Mouse (Mus musculus): ENCODE measurements around the gene Hspa8. TPM values are rescaled to one million over a fixed set of nuclear protein-coding genes. Genes with fewer than 3 reads are reported as not detected.
A peak's percentile ranks its signal among the peaks of the same experiment; 100 is the strongest.

Gene Hspa8
- polyA plus RNA-seq, 1 experiment from 2014 or later: 2,119 TPM

DNA sequence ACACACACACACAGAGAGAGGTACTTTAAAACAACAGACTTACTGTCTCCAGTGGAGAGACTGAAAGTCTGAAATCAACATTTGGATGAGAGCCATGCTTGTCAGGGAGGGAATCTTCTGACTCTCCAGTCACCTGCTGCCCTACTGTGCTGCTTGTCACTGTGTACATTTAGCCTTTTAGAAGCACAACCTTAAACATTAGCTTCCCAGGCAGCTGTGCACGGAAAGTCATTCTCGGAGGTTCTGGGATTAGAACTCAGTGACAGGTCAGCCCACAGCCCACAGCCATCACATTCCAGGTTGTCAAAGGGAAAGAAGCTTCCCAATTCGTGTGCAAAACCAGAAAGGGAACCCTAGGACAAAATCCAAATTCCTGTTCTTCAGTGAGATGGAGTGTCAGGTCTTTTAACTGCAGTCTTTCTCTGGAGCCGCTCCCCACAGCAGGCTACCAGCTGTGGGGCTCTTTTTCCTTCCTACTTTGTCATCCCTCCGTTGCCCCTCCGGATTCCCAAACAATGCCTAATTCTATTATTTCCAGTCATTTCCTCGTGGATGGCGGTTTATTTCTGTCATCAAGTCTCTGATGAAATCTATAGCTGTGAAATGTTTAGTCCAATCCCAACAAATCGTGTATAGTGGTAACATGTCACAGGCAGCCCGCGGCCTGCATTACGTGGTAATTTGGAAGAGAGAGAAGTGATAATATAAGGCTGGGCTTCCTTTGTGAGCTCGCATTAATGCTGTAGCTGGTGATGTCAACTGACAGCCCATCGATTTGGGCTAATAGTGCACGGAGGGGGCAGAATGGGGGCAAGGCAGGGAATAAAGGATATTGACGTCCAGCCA lies 7.5 kb downstream of the Hspa8 start:
- ATAC-seq (ENCODE audit: insufficient number of reproducible peaks, insufficient read depth, low FRiP score, low read depth): no peak
- 0 out of 2 replicates have a peak, but pooled peaks cover 10% of the 10 kb centered on the region for H3K4me1 ChIP-seq (ENCODE audit: control insufficient read depth, insufficient read depth, low read length)
- peak overlapping the region; percentile 3; the same call in 1 of the 2 replicates for H3K27ac ChIP-seq (ENCODE audit: low read length)
- 24% methylated on average over 16 of the region's 16 CpGs for WGBS
- no peak overlapping the region for H3K9ac ChIP-seq (replicated peaks; ENCODE audit: low read depth, low read length)
- no peak overlapping the region for H3K4me3 ChIP-seq (ENCODE audit: low read depth, low read length)
- H3K9me3 ChIP-seq (ENCODE audit: control insufficient read depth, low read depth, low read length): no peaks in the 10 kb centered on the region
- H3K4me2 ChIP-seq (replicated peaks; ENCODE audit: low read depth, low read length): no peak overlapping the region
- peaks cover 33% of the 10 kb centered on the region for H3K36me3 ChIP-seq (ENCODE audit: control insufficient read depth, insufficient read depth, low read length)
- H3K27me3 ChIP-seq (ENCODE audit: control insufficient read depth, insufficient read depth, low read length): no peaks in the 10 kb centered on the region

DNA sequence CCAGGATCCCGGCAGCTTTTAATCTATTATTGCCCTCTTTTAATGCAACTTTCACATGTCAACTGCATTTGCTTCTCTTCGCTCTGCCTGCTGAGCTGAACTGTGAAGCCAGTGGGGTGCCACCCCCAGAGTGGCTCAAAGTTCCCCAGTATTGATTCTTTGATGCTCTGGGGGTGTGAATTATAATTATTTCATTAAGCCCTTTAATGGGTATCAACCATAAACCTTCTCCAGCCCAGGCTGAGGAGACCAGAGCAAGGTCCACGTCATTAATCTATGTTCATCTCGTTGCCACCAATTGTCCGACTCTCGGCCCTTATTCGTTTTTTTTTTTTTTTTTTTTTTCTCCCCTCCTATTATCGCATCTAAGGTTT lies 8.1 kb downstream of the Hspa8 start:
- H3K4me2 ChIP-seq (replicated peaks; ENCODE audit: low read depth, low read length): no peak overlapping the region
- no peak overlapping the region for H3K4me3 ChIP-seq (ENCODE audit: low read depth, low read length)
- H3K4me1 ChIP-seq (ENCODE audit: control insufficient read depth, insufficient read depth, low read length): 0 out of 2 replicates have a peak, but pooled peaks cover 7% of the 10 kb centered on the region
- no peaks in the 10 kb centered on the region for H3K9me3 ChIP-seq (ENCODE audit: control insufficient read depth, low read depth, low read length)
- H3K27me3 ChIP-seq (ENCODE audit: control insufficient read depth, insufficient read depth, low read length): no peaks in the 10 kb centered on the region
- no peak overlapping the region for H3K27ac ChIP-seq (ENCODE audit: low read length)
- no peak for ATAC-seq (ENCODE audit: insufficient number of reproducible peaks, insufficient read depth, low FRiP score, low read depth)
- peaks cover 27% of the 10 kb centered on the region for H3K36me3 ChIP-seq (ENCODE audit: control insufficient read depth, insufficient read depth, low read length)
- 45% methylated on average over 8 of the region's 8 CpGs for WGBS
- H3K9ac ChIP-seq (replicated peaks; ENCODE audit: low read depth, low read length): no peak overlapping the region

DNA sequence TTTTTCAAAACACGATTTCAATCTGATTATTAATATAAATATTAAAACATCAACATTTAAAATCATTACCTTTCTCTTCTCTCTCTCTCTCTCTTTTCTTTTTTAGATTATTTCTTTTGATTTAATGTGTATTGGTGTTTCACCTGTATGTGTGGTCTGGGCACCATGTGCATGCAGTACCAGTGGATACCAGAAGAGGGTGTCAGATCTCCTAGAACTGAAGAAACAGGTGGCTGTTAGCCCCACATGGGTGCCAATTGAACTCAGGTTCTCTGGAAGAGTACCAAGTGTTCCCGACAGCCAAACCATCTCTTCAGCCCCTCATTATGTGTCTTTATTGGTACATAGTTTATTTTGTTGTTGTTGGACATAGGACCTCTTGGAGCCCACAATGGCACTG lies 11.1 kb downstream of the Hspa8 start:
- Histone ChIP-seq H3K4me2 (replicated peaks; ENCODE audit: low read depth, low read length) (no peak overlapping the region), H3K27ac (ENCODE audit: low read length) (no peak overlapping the region), H3K36me3 (ENCODE audit: control insufficient read depth, insufficient read depth, low read length) (peaks cover 1% of the 10 kb centered on the region; the same call in 1 of the 2 replicates), H3K9me3 (ENCODE audit: control insufficient read depth, low read depth, low read length) (no peaks in the 10 kb centered on the region), H3K4me1 (ENCODE audit: control insufficient read depth, insufficient read depth, low read length) (no peaks in the 10 kb centered on the region), H3K4me3 (ENCODE audit: low read depth, low read length) (no peak overlapping the region), H3K9ac (replicated peaks; ENCODE audit: low read depth, low read length) (no peak overlapping the region), H3K27me3 (ENCODE audit: control insufficient read depth, insufficient read depth, low read length) (no peaks in the 10 kb centered on the region)
- no peak for ATAC-seq (ENCODE audit: insufficient number of reproducible peaks, insufficient read depth, low FRiP score, low read depth)
- 55% methylated on average over 2 of the region's 2 CpGs for WGBS

DNA sequence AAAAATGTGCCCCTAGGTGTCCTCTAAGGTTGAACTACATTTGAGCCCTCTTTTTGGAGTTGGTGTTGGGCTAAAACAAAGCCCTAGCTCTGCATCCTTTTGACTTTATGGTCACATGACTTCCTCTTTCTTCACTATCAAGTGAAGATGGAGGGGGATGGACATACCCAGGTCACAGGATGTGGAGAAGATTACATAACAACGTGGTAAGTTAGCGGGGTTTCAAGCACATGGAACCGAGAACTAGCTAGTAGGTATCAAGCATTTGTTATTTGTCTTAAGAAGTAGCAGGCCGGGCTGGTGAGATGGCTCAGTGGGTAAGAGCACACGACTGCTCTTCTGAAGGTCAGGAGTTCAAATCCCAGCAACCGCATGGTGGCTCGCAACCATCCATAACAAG lies 13.3 kb downstream of the Hspa8 start:
- H3K27me3 ChIP-seq (ENCODE audit: control insufficient read depth, insufficient read depth, low read length): no peaks in the 10 kb centered on the region
- H3K36me3 ChIP-seq (ENCODE audit: control insufficient read depth, insufficient read depth, low read length): no peaks in the 10 kb centered on the region
- no peak overlapping the region for H3K27ac ChIP-seq (ENCODE audit: low read length)
- H3K9ac ChIP-seq (replicated peaks; ENCODE audit: low read depth, low read length): no peak overlapping the region
- H3K4me3 ChIP-seq (ENCODE audit: low read depth, low read length): no peak overlapping the region
- no peaks in the 10 kb centered on the region for H3K4me1 ChIP-seq (ENCODE audit: control insufficient read depth, insufficient read depth, low read length)
- H3K9me3 ChIP-seq (ENCODE audit: control insufficient read depth, low read depth, low read length): no peaks in the 10 kb centered on the region
- WGBS: 89% methylated on average over 7 of the region's 7 CpGs
- H3K4me2 ChIP-seq (replicated peaks; ENCODE audit: low read depth, low read length): no peak overlapping the region
- ATAC-seq (ENCODE audit: insufficient number of reproducible peaks, insufficient read depth, low FRiP score, low read depth): no peak

DNA sequence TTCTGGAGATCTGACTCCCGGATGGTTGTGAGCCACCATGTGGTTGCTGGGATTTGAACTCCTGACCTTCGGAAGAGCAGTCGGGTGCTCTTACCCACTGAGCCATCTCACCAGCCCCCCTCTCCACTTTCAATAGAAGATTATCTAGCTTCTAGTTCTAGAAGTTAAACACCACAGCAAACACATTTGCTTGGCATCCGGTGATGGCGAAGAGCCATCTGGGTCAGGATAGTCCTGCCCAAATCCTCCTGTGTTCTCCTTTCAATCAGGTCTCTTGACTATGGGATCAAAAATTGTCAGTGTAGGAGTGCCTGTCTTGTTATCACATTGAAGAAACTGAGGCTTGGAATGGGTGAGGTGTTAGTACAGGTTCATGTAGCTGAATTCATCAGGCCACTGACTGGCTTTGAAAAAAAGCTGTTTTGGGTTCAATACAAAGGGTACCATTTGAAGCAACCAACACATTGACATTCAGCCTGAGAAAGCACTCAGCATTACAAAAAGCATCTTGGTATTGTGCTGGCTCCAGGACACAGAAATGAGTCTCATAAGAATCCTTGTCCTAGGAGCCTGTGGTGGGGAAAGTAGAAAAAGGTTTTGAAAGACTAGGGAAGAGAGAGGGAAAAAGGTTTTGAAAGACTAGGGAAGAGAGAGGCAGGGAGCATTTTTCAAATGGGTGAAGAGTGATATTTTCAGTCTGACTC lies 16.7 kb downstream of the Hspa8 start:
- no peak overlapping the region for H3K27ac ChIP-seq (ENCODE audit: low read length)
- no peaks in the 10 kb centered on the region for H3K36me3 ChIP-seq (ENCODE audit: control insufficient read depth, insufficient read depth, low read length)
- H3K27me3 ChIP-seq (ENCODE audit: control insufficient read depth, insufficient read depth, low read length): no peaks in the 10 kb centered on the region
- no peak overlapping the region for H3K4me2 ChIP-seq (replicated peaks; ENCODE audit: low read depth, low read length)
- ATAC-seq (ENCODE audit: insufficient number of reproducible peaks, insufficient read depth, low FRiP score, low read depth): no peak
- 0 out of 2 replicates have a peak, but pooled peaks cover 7% of the 10 kb centered on the region for H3K4me1 ChIP-seq (ENCODE audit: control insufficient read depth, insufficient read depth, low read length)
- WGBS: 77% methylated on average over 5 of the region's 5 CpGs
- H3K9me3 ChIP-seq (ENCODE audit: control insufficient read depth, low read depth, low read length): no peaks in the 10 kb centered on the region
- no peak overlapping the region for H3K9ac ChIP-seq (replicated peaks; ENCODE audit: low read depth, low read length)
- no peak overlapping the region for H3K4me3 ChIP-seq (ENCODE audit: low read depth, low read length)

DNA sequence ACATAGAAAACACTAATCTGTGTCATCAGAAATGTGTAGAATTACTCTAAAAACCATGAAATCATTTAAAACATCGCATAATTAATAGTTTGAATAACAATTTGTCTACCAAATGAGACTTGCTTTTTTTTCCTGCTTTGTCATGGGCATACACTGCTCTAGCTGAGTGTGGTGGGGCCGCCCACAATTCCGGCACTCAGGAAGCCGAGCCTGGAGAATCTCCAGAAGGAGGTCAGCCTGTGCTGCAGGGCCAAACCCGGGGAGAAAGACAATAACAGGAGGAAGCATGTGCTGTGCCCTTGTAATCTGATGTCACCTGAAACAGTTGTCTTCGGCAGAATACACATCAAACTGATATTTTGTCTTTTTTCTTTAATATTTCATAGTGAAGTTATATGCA lies 24.8 kb downstream of the Hspa8 start:
- 44% methylated on average over 6 of the region's 6 CpGs for WGBS

DNA sequence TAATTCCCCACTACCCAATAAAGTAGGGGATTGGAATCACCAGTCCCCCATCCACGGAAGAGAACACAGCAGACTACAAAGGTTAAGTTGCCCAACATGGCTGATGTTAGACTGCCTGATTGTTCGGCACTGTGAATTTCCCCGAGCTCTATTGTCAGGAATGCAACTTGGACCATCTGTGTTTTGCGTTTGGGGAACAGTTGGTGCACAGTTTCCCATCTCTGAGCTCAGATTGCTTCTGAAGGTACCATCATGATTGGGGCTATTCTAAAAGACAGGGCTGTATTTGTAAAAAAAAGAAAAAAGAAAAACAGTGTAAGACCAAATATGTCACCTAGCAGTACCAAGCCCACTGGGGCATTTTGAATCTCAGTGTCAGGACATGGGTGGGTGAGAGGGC lies 26.6 kb downstream of the Hspa8 start:
- H3K9ac ChIP-seq (replicated peaks; ENCODE audit: low read depth, low read length): no peak overlapping the region
- no peak overlapping the region for H3K4me2 ChIP-seq (replicated peaks; ENCODE audit: low read depth, low read length)
- 80% methylated on average over 4 of the region's 4 CpGs for WGBS
- H3K9me3 ChIP-seq (ENCODE audit: control insufficient read depth, low read depth, low read length): no peaks in the 10 kb centered on the region
- H3K36me3 ChIP-seq (ENCODE audit: control insufficient read depth, insufficient read depth, low read length): no peaks in the 10 kb centered on the region
- ATAC-seq (ENCODE audit: insufficient number of reproducible peaks, insufficient read depth, low FRiP score, low read depth): no peak
- H3K4me3 ChIP-seq (ENCODE audit: low read depth, low read length): no peak overlapping the region
- H3K27me3 ChIP-seq (ENCODE audit: control insufficient read depth, insufficient read depth, low read length): no peaks in the 10 kb centered on the region
- no peak overlapping the region for H3K27ac ChIP-seq (ENCODE audit: low read length)
- 0 out of 2 replicates have a peak, but pooled peaks cover under 1% of the 10 kb centered on the region for H3K4me1 ChIP-seq (ENCODE audit: control insufficient read depth, insufficient read depth, low read length)

More for the DNA sequence above, 24.8 kb downstream of the Hspa8 start:
- Histone ChIP-seq H3K4me2 (replicated peaks; ENCODE audit: low read depth, low read length) (no peak overlapping the region), H3K36me3 (ENCODE audit: control insufficient read depth, insufficient read depth, low read length) (no peaks in the 10 kb centered on the region), H3K27ac (ENCODE audit: low read length) (no peak overlapping the region), H3K4me1 (ENCODE audit: control insufficient read depth, insufficient read depth, low read length) (0 out of 2 replicates have a peak, but pooled peaks cover 7% of the 10 kb centered on the region), H3K27me3 (ENCODE audit: control insufficient read depth, insufficient read depth, low read length) (no peaks in the 10 kb centered on the region), H3K9ac (replicated peaks; ENCODE audit: low read depth, low read length) (no peak overlapping the region), H3K9me3 (ENCODE audit: control insufficient read depth, low read depth, low read length) (no peaks in the 10 kb centered on the region), H3K4me3 (ENCODE audit: low read depth, low read length) (no peak overlapping the region)
- no peak for ATAC-seq (ENCODE audit: insufficient number of reproducible peaks, insufficient read depth, low FRiP score, low read depth)

DNA sequence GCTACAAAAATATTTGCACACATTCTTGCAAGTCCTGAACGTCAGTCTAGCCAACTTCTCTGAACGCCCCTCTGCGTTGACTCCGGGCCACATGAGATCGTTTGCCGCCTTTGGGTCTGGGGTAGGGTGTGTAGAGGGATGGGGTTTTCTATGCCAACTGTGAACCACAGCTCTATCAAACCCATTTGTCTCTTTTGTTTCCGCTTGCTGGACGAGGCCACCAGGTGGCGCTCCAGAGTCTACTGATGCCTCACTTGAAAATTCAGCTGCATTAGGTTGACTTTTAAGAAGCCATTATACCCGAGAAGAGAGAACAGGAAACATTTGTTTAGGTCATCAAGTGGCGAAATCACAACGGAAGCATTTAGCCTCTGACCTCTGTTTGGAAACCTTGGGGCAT lies 33.8 kb downstream of the Hspa8 start:
- no peak overlapping the region for H3K4me2 ChIP-seq (replicated peaks; ENCODE audit: low read depth, low read length)

More for the DNA sequence above, 33.8 kb downstream of the Hspa8 start:
- no peaks in the 10 kb centered on the region for H3K9me3 ChIP-seq (ENCODE audit: control insufficient read depth, low read depth, low read length)
- WGBS: 4% methylated on average over 12 of the region's 12 CpGs
- H3K36me3 ChIP-seq (ENCODE audit: control insufficient read depth, insufficient read depth, low read length): no peaks in the 10 kb centered on the region
- H3K27ac ChIP-seq (ENCODE audit: low read length): no peak overlapping the region
- no peaks in the 10 kb centered on the region for H3K27me3 ChIP-seq (ENCODE audit: control insufficient read depth, insufficient read depth, low read length)
- ATAC-seq (ENCODE audit: insufficient number of reproducible peaks, insufficient read depth, low FRiP score, low read depth): no peak
- no peaks in the 10 kb centered on the region for H3K4me1 ChIP-seq (ENCODE audit: control insufficient read depth, insufficient read depth, low read length)
- H3K9ac ChIP-seq (replicated peaks; ENCODE audit: low read depth, low read length): no peak overlapping the region
- no peak overlapping the region for H3K4me3 ChIP-seq (ENCODE audit: low read depth, low read length)

Measured in stomach, embryonic 14.5 days (tissue).